Mouse (Mus musculus) cortical plate, adult 2 months (tissue): ENCODE data around the gene Blnk.

Source experiments
- CTCF ChIP-seq: fragments of 200-500 bp; IDR thresholded peaks from 2 replicates; pipeline ENCODE4 v1.5.1; 2011; ENCODE audit warnings: mild to moderate bottlenecking, control low read depth, low read length; ENCODE audit not compliant: insufficient read depth; ENCODE audit errors: extremely low read depth
- POLR2A ChIP-seq: fragments of 200-500 bp; IDR thresholded peaks from 2 replicates; pipeline ENCODE4 v1.6.1; 2011; ENCODE audit warnings: mild to moderate bottlenecking, low read length, control low read depth; ENCODE audit not compliant: insufficient read depth; ENCODE audit errors: extremely low read depth

- no peak for TF ChIP-seq CTCF
- TF ChIP-seq POLR2A, result no peak
These were observed 14.5 kb upstream of the Blnk start for GRCm38 (mm10) chr19:41008674-41009395.
